Mouse (Mus musculus) cerebellum, adult 2 months (tissue): ENCODE results near the gene Abi1. TPM values are rescaled to one million over a fixed set of nuclear protein-coding genes. Genes with fewer than 3 reads are reported as not detected.

Source experiments
- DNase-seq, 2 experiments: peaks; one replicate each; pipeline ENCODE4 v3.0.0; 2021
- H3K27ac ChIP-seq: fragments of 200-500 bp; 2 replicates; pipeline ENCODE4 v1.5.1; 2012; ENCODE audit warnings: low read length, control low read depth, inconsistent platforms; ENCODE audit not compliant: insufficient read depth
- H3K27me3 ChIP-seq: fragments of 200-500 bp; 2 replicates; pipeline ENCODE4 v1.6.1; 2012; ENCODE audit warnings: inconsistent platforms, mild to moderate bottlenecking, low read length, moderate library complexity; ENCODE audit not compliant: control insufficient read depth, insufficient read depth
- H3K4me1 ChIP-seq: fragments of 200-500 bp; 2 replicates; pipeline ENCODE4 v1.6.1; 2011; ENCODE audit warnings: low read length; ENCODE audit not compliant: control insufficient read depth, insufficient read depth
- H3K4me3 ChIP-seq: fragments of 200-500 bp; replicated peaks from 2 replicates; pipeline ENCODE3; 2011; ENCODE audit warnings: mild to moderate bottlenecking, low read depth, low read length, control low read depth; ENCODE audit not compliant: insufficient read depth
- CTCF ChIP-seq: fragments of 200-500 bp; IDR thresholded peaks from 2 replicates; pipeline ENCODE4 v1.5.1; 2011; ENCODE audit warnings: low read depth, mild to moderate bottlenecking, control low read depth, low read length, moderate library complexity, borderline replicate concordance; ENCODE audit not compliant: insufficient read depth
- POLR2A ChIP-seq: fragments of 200-500 bp; IDR thresholded peaks from 2 replicates; pipeline ENCODE4 v1.6.1; 2011; ENCODE audit warnings: low read length, control low read depth, borderline replicate concordance; ENCODE audit not compliant: insufficient read depth
- WGBS: fragments of 180-500 bp; shearing (Covaris S2); methylation state at CpG from one replicate; pipeline ENCODE4 v1.1.7; 2018; 5-methylcytosine and 5-hydroxymethylcytosine counted together
- polyA plus RNA-seq: library from polyadenylated mRNA; depleted of rRNA; stranded (reverse); fragments of >200 nt; gene quantifications from 2 replicates; pipeline ENCODE4 v1.2.3, GENCODE M21; 2012; rRNA removed

Abi1 gene
- polyA plus RNA-seq, 1 experiment = 104 TPM

- DNase-seq = no peak
- Histone ChIP-seq H3K4me1 (no peaks in the 10 kb centered on the region), H3K27ac (peak overlapping the region; percentile 40; the same call in 1 of the 2 replicates), H3K27me3 (no peaks in the 10 kb centered on the region), H3K4me3 (peak overlapping the region; percentile 97)
- no peak for TF ChIP-seq CTCF
- no peak for TF ChIP-seq POLR2A
- WGBS = 13% methylated on average over 9 of the region's 9 CpGs
Observed at GRCm38 (mm10) chr2:22894932-22895281, 145.1 kb downstream of the Abi1 start.

Other genes starting within 250 kb of the Abi1 start
- gene Pdss1, start 144.7 kb downstream of the Abi1 start, polyA plus RNA-seq = 26.0 TPM in 2 replicates
- 49.1 and 53.8 TPM in 2 replicates for gene Acbd5, start 27.9 kb upstream of the Abi1 start, polyA plus RNA-seq
- gene Mastl, start 115.8 kb upstream of the Abi1 start, polyA plus RNA-seq = 0.43 and 0.46 TPM in 2 replicates
- gene Yme1l1, start 116.1 kb upstream of the Abi1 start, polyA plus RNA-seq = 30.5 and 31.2 TPM in 2 replicates
- 0.33 and 0.34 TPM in 2 replicates for gene 4931423N10Rik, start 167.2 kb upstream of the Abi1 start, polyA plus RNA-seq